Mouse (Mus musculus) erythroblast, adult 5-6 weeks (primary cell): Measurements from ENCODE around the gene Uts2. TPM values are rescaled to one million over a fixed set of nuclear protein-coding genes. Genes with fewer than 3 reads are reported as not detected.
A peak's percentile ranks its signal among the peaks of the same experiment; 100 is the strongest.
"Not testable (repeated sequence)": the region's sequence is repeated elsewhere in the genome, so short reads cannot be mapped to it uniquely, and the experiment has no call there.

Experiments used
- ATAC-seq: replicated peaks from 2 replicates; pipeline ENCODE4 v1.8.0; 2016; ENCODE audit warnings: moderate number of reproducible peaks, mild to moderate bottlenecking, moderate TSS enrichment, inconsistent platforms; ENCODE audit not compliant: poor library complexity, low FRiP score, severe bottlenecking
- total RNA-seq, 2 experiments: library from RNA; stranded (forward) in 1 of 2; stranded (reverse) in 1 of 2; fragments of 150-400 nt in 1 of 2; fragments of 200-764, 138-1000 nt in 1 of 2; gene quantifications; 2 replicates each; pipeline versions ENCODE4 v1.2.3 to v1.2.4; 2015 to 2017; ENCODE audit warnings: low replicate concordance in 2 of 2

The Uts2 gene
- total RNA-seq, 2 experiments from 2014 or later: not detected

DNA sequence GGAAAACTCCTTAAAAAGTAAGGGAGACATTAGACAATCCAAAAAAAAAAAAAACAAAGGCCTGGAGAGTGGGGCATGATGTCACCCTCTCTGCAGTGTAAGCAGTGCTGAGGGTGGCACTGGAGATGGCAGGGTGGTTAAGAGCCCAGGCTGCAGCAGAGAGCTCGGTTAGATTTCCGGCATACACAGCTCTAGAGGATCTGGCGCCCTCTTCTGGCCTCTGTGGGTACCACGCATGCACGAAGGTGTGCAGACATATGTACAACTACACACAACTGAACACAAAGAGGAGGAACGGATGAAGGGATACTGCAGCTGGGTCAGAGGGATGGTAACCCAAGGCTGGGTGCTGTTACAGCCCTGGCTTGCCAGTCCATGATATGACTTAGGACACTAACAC, 10.0 kb downstream of the Uts2 start:
- ATAC-seq: peak; percentile 78

DNA sequence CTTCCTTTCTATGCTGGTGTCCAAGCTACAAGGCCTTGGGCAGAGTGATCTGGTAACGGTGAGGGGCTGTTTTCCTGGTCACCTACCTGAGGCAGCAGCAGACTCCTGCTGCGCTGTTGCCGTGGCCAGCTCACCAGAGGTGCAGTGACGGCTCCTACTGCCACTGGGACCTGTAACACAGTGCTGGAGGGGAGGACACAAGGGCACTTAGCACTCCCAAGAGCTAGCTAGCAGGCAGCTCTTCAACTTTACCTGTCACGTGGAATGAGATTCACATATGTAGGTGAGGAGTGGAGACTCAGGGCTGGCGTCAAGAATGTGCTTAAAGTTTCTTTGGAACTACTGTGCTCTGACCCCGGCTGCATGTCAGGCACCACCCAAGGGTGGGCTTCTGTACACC, 13.4 kb downstream of the Uts2 start:
- no peak for ATAC-seq

DNA sequence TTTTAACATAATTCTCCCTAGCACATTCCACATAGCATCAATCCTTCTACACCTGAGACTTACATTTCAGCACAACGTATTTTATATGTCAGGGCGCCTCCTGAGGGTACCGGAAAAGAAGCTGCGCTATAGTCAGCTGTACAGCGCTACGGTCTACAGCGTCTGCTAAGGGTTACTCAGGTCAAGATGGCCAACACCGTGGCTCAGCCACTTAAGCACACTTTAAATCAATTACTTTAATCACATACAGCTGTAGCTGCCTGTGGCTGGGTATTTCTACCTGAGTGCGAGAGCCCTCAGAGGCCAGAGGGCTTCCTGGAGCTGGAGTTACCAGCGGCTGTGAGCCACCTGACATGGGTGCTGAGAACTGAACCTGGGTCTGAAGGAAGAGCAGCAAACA, 19.0 kb downstream of the Uts2 start:
- ATAC-seq: no peak

DNA sequence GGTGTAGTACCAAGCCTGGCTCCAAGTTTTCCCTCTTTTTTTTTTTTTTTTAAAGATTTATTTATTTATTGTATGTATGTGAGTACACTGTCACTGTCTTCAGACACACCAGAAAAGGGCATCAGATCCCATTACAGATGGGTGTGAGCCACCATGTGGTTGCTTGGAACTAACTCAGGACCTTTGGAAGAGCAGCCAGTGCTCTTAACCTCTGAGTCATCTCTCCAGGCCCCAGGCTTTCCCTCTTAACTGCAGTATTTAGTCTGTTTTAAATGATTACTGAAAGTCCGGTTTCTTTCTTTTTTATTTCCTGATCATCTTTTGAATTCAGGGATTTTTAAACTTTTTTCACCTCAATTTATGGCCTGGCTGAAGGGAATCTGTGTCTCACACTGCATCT, 20.5 kb downstream of the Uts2 start:
- not testable (repeated sequence) for ATAC-seq

DNA sequence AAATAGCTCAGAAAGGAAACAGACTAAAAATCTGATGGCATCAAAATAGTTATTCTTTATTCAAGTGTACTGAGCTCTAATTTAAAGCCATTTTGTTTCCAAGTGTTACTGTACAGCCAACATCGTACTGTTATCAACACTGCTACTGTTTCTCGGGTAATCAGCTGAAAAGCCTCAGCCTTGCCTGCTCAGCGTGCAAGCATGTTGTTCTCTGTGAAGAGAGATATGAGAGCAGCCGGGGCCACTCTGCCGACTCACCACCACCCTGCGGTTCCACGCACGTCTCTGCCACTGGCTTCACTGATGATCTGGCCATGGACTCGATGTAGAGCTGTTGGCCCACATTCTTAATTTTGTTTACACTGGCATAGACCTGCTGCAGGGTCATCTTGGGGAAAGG, 27.3 kb downstream of the Uts2 start:
- no peak for ATAC-seq

DNA sequence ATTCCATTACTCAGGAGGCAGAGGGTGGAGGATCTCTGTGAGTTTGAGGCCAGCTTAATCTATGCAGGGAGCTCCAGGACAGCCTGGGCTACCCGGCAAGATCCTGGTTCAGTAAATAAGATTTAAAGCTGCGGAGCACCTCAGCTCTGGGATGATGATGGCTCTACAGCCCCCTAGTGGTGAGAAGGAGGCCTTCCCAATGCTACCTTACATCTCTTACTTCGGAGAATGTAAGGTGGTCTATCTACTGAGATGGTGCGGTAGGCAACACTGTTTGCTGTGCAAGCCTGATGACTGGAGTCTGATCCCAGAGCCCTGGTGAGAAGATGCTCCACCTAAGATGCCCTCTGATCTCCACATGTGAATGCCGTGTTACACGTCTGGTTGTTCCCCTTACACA, 30.1 kb downstream of the Uts2 start:
- ATAC-seq: peak; percentile 64; the same call in 1 of the 2 replicates

DNA sequence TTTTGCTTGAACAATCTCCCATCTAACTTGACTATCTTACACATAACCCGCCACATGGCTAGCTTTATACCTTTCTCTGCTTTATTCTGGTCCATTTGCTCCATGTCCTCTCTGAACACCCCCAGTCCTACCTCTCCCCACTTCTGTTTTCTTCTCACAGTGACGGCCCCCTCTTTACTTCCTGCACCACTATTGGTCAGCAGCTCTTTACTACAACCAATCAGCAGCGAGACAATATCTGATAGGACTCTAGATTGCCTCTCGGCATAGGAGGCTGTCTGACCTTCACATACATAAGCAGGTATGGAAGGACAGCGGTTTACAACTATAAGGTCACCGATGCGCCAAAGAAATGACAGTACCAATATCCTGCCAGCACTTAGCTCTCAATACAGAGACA, 39.6 kb downstream of the Uts2 start:
- no peak for ATAC-seq

DNA sequence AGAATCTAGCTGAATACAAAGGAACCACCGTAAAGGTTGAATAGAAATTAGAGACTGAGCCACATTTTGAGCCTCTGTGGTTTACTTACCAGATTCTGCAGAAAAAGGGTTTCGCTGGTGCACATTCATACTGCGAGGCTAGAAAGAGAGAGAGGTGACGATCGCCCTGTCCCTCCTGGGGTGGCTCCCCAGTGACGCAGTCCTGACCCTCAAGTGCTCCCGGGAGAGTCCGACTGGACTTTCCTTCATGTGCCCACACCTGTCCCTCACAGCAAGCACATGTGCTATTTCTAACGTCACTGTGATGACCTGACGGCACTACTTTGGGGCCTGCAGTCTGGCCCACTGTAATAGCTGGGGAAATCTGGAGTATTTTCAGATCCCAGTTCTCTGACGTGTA, 40.9 kb downstream of the Uts2 start:
- ATAC-seq: no peak

DNA sequence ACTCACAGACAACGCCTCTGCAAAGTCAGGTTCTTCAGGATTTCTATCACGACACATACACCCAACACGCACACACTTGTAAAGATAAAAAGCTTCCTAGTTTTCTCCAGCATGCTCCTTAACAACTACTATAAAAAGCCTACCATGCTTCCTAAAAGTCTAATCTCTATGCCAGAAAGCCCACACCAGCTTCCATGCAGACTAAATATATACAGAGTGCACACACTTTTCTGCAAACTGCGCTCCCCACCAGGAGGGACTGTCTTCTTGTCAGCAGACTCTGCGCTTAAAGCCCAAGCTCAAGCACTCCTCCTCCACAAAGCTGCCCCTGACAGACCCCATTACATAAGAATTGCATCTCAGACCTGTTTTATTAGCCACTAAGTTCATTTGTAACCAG, 44.6 kb downstream of the Uts2 start:
- ATAC-seq: no peak

DNA sequence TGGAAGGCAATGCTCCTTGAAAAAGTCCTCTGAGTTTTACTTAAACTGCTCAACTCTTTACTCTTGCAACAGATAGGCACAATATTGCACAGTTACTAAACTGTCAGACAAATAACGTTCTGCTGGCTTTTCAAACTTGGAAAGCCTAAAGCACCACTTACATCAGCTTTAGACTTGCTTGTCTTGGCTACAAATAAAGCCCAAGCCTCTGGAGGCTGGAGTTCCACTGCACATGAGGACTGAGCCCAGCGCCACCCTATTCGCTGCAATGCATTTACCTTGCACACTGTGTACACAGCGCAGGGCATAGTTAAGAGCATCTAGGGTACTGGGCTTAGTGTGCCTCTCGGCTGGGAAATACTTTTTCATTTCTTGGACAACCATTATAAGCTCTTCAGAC, 46.4 kb downstream of the Uts2 start:
- no peak for ATAC-seq

DNA sequence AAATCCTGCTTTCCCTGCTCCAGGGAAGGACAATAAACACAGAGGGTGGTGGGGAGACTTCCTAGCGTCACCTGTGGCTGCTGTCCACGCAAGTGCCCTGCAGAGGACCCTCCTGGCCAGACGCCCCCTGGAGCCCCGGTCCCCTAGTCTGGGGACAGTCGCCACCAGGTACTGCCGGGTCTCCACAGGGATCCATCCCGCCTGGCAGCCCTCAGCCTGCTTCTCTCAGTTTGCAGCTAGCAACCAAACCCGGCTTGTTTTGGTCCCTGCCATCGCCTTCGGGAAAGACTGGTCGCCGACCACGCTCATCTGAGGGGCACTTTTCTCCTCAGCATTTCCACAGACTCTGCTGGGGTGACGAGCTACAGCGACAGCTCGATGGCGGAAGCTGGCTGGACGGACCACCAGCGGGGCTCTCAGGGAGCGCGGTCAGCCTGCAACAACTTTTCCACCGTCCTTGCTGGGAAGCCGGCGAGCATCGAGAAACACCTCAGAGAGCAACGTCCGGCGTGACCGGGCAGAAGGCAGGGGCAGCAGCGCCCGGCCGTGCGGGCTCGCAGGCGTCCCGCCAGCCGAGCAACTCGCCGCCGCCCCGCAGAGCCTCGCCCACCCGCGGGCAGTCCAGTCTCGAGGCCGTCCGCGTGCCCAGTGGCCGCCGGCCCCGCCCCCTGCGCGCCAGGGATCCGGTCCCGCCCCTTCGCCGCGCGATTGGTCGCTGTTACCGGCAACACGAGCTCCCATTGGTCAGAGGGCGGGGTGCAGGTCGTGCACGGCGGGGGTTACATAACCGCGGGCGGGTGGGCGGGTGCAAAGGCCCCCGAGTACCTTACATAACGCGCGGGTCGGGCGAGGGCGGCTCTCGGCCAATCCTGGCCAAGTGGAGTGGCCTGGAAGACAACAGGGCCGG, 47.4 kb downstream of the Uts2 start, which contains the start of gene Per3:
Gene Per3, minus strand, starts transcription at position 629 of the 907 bp plus-strand sequence.
- ATAC-seq: peak; percentile 96

DNA sequence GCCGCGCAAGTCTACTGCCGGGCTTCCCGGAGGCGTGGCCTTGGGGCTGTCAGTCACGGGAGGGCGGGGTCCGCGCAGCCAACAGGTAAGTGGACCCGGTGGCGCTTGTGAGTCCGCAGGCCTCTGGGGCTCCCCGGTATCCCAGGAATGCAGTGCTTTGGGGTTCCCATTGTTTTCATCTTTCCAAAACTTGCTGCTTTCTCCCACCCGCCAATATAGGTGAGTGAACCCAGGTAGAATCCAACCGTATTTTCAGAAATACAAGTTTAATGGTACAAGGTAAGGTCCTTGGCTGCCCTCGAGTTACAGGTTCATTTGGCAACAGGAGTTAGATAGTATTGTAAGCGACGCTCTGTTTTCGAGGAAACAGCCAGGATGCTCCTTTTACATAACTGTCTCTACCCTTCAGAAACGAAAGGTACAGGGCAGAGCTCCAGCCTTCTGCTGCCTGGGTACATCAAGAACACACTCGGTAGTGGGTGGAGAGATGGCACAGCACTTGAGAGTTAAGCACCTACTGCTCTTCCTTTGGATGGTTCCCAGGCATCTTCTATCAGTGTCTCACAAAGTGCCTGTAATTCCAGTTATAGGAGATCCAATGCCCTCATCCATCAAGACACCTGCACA, 48.2 kb downstream of the Uts2 start:
- ATAC-seq: peak; percentile 93

DNA sequence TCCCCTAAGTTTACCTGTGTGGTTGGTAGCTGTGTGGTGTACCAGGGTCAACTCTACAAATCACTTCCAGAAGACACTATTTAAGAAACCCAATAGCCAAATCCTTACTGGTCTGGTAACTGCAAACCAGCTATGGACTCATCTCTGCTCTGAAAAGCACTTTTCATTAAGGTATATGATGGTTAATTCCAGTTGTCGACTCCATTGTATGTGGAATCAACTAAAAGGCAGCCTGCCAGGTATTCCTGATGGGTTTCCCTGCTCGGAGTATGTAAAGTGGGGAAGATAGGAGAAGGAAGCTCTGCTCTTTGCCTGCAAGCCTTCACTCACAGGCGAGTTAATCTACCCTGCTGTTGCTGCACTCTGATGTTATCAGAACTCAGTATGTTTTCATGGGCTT, 49.6 kb downstream of the Uts2 start:
- ATAC-seq: no peak

DNA sequence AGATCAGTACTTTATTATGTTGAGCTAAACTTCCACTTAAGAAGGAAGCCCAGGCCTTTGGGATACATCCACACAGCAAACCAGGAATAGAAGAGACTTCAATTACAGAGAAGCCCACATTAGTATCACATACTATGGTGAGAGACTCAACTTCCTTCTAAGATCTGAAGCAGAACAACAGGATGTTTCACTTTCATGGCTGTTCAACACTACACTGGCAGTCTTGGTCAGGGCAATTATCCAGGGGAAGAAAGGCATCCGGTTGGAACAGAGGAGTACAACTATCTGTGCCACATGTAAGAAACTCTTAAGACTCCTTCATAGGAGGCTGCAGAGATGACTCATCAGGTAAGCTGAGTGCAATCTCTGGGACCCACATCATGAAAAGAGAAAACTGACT, 54.3 kb downstream of the Uts2 start:
- no peak for ATAC-seq

Other genes starting within 250 kb of the Uts2 start
- gene Errfi1, start 143.2 kb upstream of the Uts2 start, total RNA-seq (2015; ENCODE audit: low replicate concordance): not detected in 2 replicates
- gene Errfi1, start 143.2 kb upstream of the Uts2 start, total RNA-seq (2017; ENCODE audit: low replicate concordance): 0.56 TPM in 1 of 2 replicates, not detected in the other
- gene Park7, start 82.7 kb upstream of the Uts2 start, total RNA-seq (2015; ENCODE audit: low replicate concordance): 34.5 and 54.8 TPM in 2 replicates
- 63.8 and 70.5 TPM in 2 replicates for gene Park7, start 82.7 kb upstream of the Uts2 start, total RNA-seq (2017; ENCODE audit: low replicate concordance)
- not detected in 2 replicates for gene Tnfrsf9, start 82.5 kb upstream of the Uts2 start, total RNA-seq (2015; ENCODE audit: low replicate concordance)
- not detected in 2 replicates for gene Tnfrsf9, start 82.5 kb upstream of the Uts2 start, total RNA-seq (2017; ENCODE audit: low replicate concordance)
- gene Per3, start 47.6 kb downstream of the Uts2 start, total RNA-seq (2015; ENCODE audit: low replicate concordance): 0.38 and 1.7 TPM in 2 replicates
- gene Per3, start 47.6 kb downstream of the Uts2 start, total RNA-seq (2017; ENCODE audit: low replicate concordance): 1.7 and 2.4 TPM in 2 replicates
- 26.3 and 39.3 TPM in 2 replicates for gene Vamp3, start 60.9 kb downstream of the Uts2 start, total RNA-seq (2015; ENCODE audit: low replicate concordance)
- 23.0 and 30.1 TPM in 2 replicates for gene Vamp3, start 60.9 kb downstream of the Uts2 start, total RNA-seq (2017; ENCODE audit: low replicate concordance)
- not detected in 2 replicates for gene Gm13090, start 92.5 kb downstream of the Uts2 start, total RNA-seq (2015; ENCODE audit: low replicate concordance)
- not detected in 2 replicates for gene Gm13090, start 92.5 kb downstream of the Uts2 start, total RNA-seq (2017; ENCODE audit: low replicate concordance)